Mouse (Mus musculus): ENCODE results near the gene Adar. TPM values are rescaled to one million over a fixed set of nuclear protein-coding genes. Genes with fewer than 3 reads are reported as not detected.

Adar gene
- polyA plus RNA-seq, 1 experiment = 6.2 TPM

- Histone ChIP-seq H3K27me3 (ENCODE audit: control insufficient read depth, insufficient read depth, low read length) (no peaks in the 10 kb centered on the region), H3K27ac (ENCODE audit: control insufficient read depth, insufficient read depth, low read depth, low read length) (no peak within 1 kb of the TSS), H3K4me1 (ENCODE audit: control insufficient read depth, insufficient read depth, low read length) (peaks cover 11% of the 10 kb centered on the region), H3K4me3 (ENCODE audit: control insufficient read depth, low read depth, low read length) (peak within 1 kb of the TSS; percentile 44), H3K36me3 (ENCODE audit: control insufficient read depth, insufficient read depth, low read length) (no peaks in the 10 kb centered on the region)
- TF ChIP-seq CTCF (IDR thresholded peaks at IDR 0.05; ENCODE audit: control insufficient read depth, insufficient read depth, insufficient replicate concordance, low read depth, low read length) = peak; percentile 5; the same call in 1 of the 2 replicates
- peak; percentile 28; the same call in 1 of the 2 replicates for TF ChIP-seq POLR2A (IDR thresholded peaks at IDR 0.05; ENCODE audit: control insufficient read depth, low read depth, low read length)
Measured at GRCm38 (mm10) chr3:89764119-89764724, 49.4 kb downstream of the Adar start, which contains the start of gene Chrnb2. TSS of gene Chrnb2 (minus strand) at chr3:89764632.

GRCm38 (mm10) chr3:89769584-89769983 lies 54.8 kb downstream of the Adar start:
- TF ChIP-seq POLR2A (IDR thresholded peaks at IDR 0.05; ENCODE audit: control insufficient read depth, low read depth, low read length) = no peak
- no peaks in the 10 kb centered on the region; the same call in 1 of the 2 replicates for H3K36me3 ChIP-seq (ENCODE audit: control insufficient read depth, insufficient read depth, low read length)

GRCm38 (mm10) chr3:89770425-89771002 lies 55.7 kb downstream of the Adar start:
- TF ChIP-seq CTCF (IDR thresholded peaks at IDR 0.05; ENCODE audit: control insufficient read depth, insufficient read depth, insufficient replicate concordance, low read depth, low read length) = no peak
- no peak for TF ChIP-seq POLR2A (IDR thresholded peaks at IDR 0.05; ENCODE audit: control insufficient read depth, low read depth, low read length)
- no peak overlapping the region for H3K4me3 ChIP-seq (ENCODE audit: control insufficient read depth, low read depth, low read length)
- H3K4me1 ChIP-seq (ENCODE audit: control insufficient read depth, insufficient read depth, low read length) = peaks cover 4% of the 10 kb centered on the region
- H3K27me3 ChIP-seq (ENCODE audit: control insufficient read depth, insufficient read depth, low read length) = no peaks in the 10 kb centered on the region
- H3K27ac ChIP-seq (ENCODE audit: control insufficient read depth, insufficient read depth, low read depth, low read length) = no peak overlapping the region
- H3K36me3 ChIP-seq (ENCODE audit: control insufficient read depth, insufficient read depth, low read length) = no peaks in the 10 kb centered on the region; the same call in 1 of the 2 replicates

More at GRCm38 (mm10) chr3:89769584-89769983, 54.8 kb downstream of the Adar start:
- H3K4me1 ChIP-seq (ENCODE audit: control insufficient read depth, insufficient read depth, low read length) = peaks cover 4% of the 10 kb centered on the region
- H3K27me3 ChIP-seq (ENCODE audit: control insufficient read depth, insufficient read depth, low read length) = no peaks in the 10 kb centered on the region
- no peak overlapping the region for H3K27ac ChIP-seq (ENCODE audit: control insufficient read depth, insufficient read depth, low read depth, low read length)
- no peak overlapping the region for H3K4me3 ChIP-seq (ENCODE audit: control insufficient read depth, low read depth, low read length)

- peaks cover 4% of the 10 kb centered on the region for H3K4me1 ChIP-seq (ENCODE audit: control insufficient read depth, insufficient read depth, low read length)
- peak; percentile 96 for TF ChIP-seq CTCF (IDR thresholded peaks at IDR 0.05; ENCODE audit: control insufficient read depth, insufficient read depth, insufficient replicate concordance, low read depth, low read length)
- TF ChIP-seq POLR2A (IDR thresholded peaks at IDR 0.05; ENCODE audit: control insufficient read depth, low read depth, low read length) = no peak
- H3K27me3 ChIP-seq (ENCODE audit: control insufficient read depth, insufficient read depth, low read length) = no peaks in the 10 kb centered on the region
Measured at GRCm38 (mm10) chr3:89772588-89772967, 57.8 kb downstream of the Adar start.

GRCm38 (mm10) chr3:89772968-89773709 lies 58.3 kb downstream of the Adar start, which contains the start of gene Ube2q1:
TSS of gene Ube2q1 (plus strand) at chr3:89773616.
- TF ChIP-seq POLR2A (IDR thresholded peaks at IDR 0.05; ENCODE audit: control insufficient read depth, low read depth, low read length) (peak; percentile 60), CTCF (IDR thresholded peaks at IDR 0.05; ENCODE audit: control insufficient read depth, insufficient read depth, insufficient replicate concordance, low read depth, low read length) (no peak)
- Histone ChIP-seq H3K36me3 (ENCODE audit: control insufficient read depth, insufficient read depth, low read length) (peaks cover 2% of the 10 kb centered on the region), H3K4me1 (ENCODE audit: control insufficient read depth, insufficient read depth, low read length) (peaks cover 4% of the 10 kb centered on the region), H3K27ac (ENCODE audit: control insufficient read depth, insufficient read depth, low read depth, low read length) (peak within 1 kb of the TSS; percentile 67), H3K4me3 (ENCODE audit: control insufficient read depth, low read depth, low read length) (peak within 1 kb of the TSS; percentile 94), H3K27me3 (ENCODE audit: control insufficient read depth, insufficient read depth, low read length) (no peaks in the 10 kb centered on the region)

More at GRCm38 (mm10) chr3:89772588-89772967, 57.8 kb downstream of the Adar start:
- H3K36me3 ChIP-seq (ENCODE audit: control insufficient read depth, insufficient read depth, low read length) = peaks cover 1% of the 10 kb centered on the region; the same call in 1 of the 2 replicates
- H3K27ac ChIP-seq (ENCODE audit: control insufficient read depth, insufficient read depth, low read depth, low read length) = peak overlapping the region; percentile 52
- peak overlapping the region; percentile 76 for H3K4me3 ChIP-seq (ENCODE audit: control insufficient read depth, low read depth, low read length)

- no peak for TF ChIP-seq CTCF (IDR thresholded peaks at IDR 0.05; ENCODE audit: control insufficient read depth, insufficient read depth, insufficient replicate concordance, low read depth, low read length)
- Histone ChIP-seq H3K4me1 (ENCODE audit: control insufficient read depth, insufficient read depth, low read length) (peaks cover 4% of the 10 kb centered on the region), H3K36me3 (ENCODE audit: control insufficient read depth, insufficient read depth, low read length) (peaks cover 3% of the 10 kb centered on the region), H3K4me3 (ENCODE audit: control insufficient read depth, low read depth, low read length) (peak overlapping the region; percentile 94), H3K27ac (ENCODE audit: control insufficient read depth, insufficient read depth, low read depth, low read length) (peak overlapping the region; percentile 67; the same call in 1 of the 2 replicates), H3K27me3 (ENCODE audit: control insufficient read depth, insufficient read depth, low read length) (no peaks in the 10 kb centered on the region)
Measured at GRCm38 (mm10) chr3:89773740-89774211, 59.0 kb downstream of the Adar start.

All from testis, adult 2 months (tissue).